Mouse (Mus musculus): Measurements from ENCODE around the gene Olfr1477. TPM values are rescaled to one million over a fixed set of nuclear protein-coding genes. Genes with fewer than 3 reads are reported as not detected.
"Not testable (repeated sequence)": the region's sequence is repeated elsewhere in the genome, so short reads cannot be mapped to it uniquely, and the experiment has no call there.

The Olfr1477 gene
- polyA plus RNA-seq (2016; fragmentation: Nextera tagmentation; extraction: Ambion mirVana): not detected in 2 replicates

DNA sequence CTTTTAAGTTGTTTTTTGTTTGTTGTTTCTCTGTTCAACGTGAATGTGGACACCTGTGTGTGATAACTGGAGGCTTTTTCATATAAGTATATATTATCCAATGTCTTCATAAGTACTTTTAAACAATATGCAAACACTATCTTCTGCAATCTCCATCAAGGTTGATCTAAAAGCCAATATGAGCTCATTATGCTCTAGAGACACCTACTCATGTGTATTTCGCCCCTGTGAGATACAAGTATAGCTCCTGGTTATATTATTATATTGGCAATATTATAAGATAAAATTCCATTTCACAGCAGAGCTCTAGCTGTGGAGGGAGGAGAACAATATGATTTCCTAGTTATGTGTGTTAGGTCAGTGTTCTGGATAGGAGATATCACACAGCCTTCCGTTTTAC lies at the start of gene Olfr1477:
Gene Olfr1477, plus strand, starts transcription at position 301 of the 400 bp plus-strand sequence.
- no peaks in the 10 kb centered on the region for H3K4me1 ChIP-seq (replicated peaks)
- H3K36me3 ChIP-seq: no peaks in the 10 kb centered on the region
- H3K4me3 ChIP-seq: no peak within 1 kb of the TSS
- H3K9ac ChIP-seq: no peak within 1 kb of the TSS
- no peaks in the 10 kb centered on the region for H3K27me3 ChIP-seq (replicated peaks)
- H3K9me3 ChIP-seq (replicated peaks): peaks cover 16% of the 10 kb centered on the region
- 68% methylated on average over 3 of the region's 3 CpGs for WGBS
- no peak within 1 kb of the TSS for H3K4me2 ChIP-seq
- no peak for ATAC-seq (ENCODE audit: insufficient number of reproducible peaks, low FRiP score)
- H3K27ac ChIP-seq (ENCODE audit: poor library complexity, severe bottlenecking): no peak within 1 kb of the TSS

DNA sequence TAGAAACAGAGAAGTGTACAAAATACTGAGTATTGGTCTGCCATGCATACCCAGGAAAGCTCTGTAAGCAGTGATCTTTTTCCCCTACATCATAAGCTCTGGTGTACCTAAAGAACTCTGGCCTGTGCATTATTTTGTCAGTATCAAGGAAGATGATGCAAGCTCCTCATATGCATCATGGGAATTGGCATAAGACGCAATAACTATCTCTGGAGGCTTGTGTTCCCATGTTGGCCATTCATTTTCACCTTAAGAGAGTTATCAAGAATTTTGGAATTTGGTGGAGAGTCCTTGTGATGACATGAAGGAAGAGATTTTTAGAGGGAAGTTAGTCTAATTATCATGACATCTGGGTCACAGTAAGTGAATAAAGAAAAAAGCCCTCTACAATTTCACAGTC lies 44.4 kb upstream of the Olfr1477 start, which contains the start of gene Olfr1472:
Gene Olfr1472, minus strand, starts transcription at position 101 of the 400 bp plus-strand sequence.
- WGBS: 65% methylated on average over 1 of the region's 1 CpGs
- H3K4me3 ChIP-seq: no peak within 1 kb of the TSS

DNA sequence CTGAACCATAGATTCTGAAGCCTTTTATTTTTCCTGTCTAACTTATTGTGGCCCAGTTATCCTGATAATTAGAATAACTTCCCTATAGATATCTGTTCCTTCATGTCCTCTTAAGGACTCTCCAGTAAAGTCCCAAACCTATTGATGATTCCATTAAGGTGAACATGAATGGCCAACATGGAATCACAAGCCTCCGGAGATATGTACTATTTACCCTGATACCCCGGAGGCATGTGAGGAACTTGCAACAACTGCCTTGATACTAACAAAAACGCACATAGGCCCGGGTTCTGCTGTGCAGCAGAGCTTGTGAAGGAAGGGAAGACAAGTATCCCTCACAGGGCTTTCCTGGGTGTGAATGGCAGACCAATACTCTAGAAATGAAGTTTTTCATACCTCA lies 31.1 kb upstream of the Olfr1477 start, which contains the start of gene Olfr1474:
Gene Olfr1474, plus strand, starts transcription at position 301 of the 400 bp plus-strand sequence.
- H3K27ac ChIP-seq (ENCODE audit: poor library complexity, severe bottlenecking); H3K27me3 ChIP-seq (replicated peaks); H3K9ac ChIP-seq; H3K4me1 ChIP-seq (replicated peaks); H3K36me3 ChIP-seq; H3K4me2 ChIP-seq; H3K4me3 ChIP-seq; ATAC-seq (ENCODE audit: insufficient number of reproducible peaks, low FRiP score); H3K9me3 ChIP-seq (replicated peaks): not testable (repeated sequence)
- 67% methylated on average over 4 of the region's 4 CpGs for WGBS

More for the DNA sequence above, 44.4 kb upstream of the Olfr1477 start, which contains the start of gene Olfr1472:
- Histone ChIP-seq H3K4me2 (no peak within 1 kb of the TSS), H3K27ac (ENCODE audit: poor library complexity, severe bottlenecking) (no peak within 1 kb of the TSS), H3K4me1 (replicated peaks) (no peaks in the 10 kb centered on the region), H3K9ac (no peak within 1 kb of the TSS), H3K36me3 (no peaks in the 10 kb centered on the region), H3K27me3 (replicated peaks) (no peaks in the 10 kb centered on the region), H3K9me3 (replicated peaks) (peaks cover 22% of the 10 kb centered on the region; the same call in 1 of the 2 replicates)
- ATAC-seq (ENCODE audit: insufficient number of reproducible peaks, low FRiP score): no peak

DNA sequence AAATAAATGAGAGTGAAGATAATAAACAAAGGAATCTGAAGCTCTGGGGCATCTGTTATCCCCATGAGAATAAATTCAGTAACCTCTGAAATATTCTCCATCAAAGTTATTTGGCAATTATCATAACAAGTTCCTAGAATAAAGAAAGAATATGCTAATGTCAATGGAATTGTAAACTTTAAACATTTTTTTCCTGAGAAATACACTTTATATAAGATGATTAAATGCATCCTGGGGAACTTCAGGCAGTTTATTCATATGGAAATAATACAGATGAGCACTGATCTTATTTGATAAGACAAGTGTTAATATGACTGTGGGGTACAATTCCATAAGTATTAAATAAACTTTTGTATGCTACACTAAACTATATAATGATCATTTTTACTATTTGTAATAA lies 20.2 kb upstream of the Olfr1477 start, which contains the start of gene Olfr1475:
Gene Olfr1475, minus strand, starts transcription at position 101 of the 400 bp plus-strand sequence.
- Histone ChIP-seq H3K4me2 (no peak within 1 kb of the TSS), H3K36me3 (no peaks in the 10 kb centered on the region), H3K27ac (ENCODE audit: poor library complexity, severe bottlenecking) (no peak within 1 kb of the TSS), H3K9ac (no peak within 1 kb of the TSS), H3K4me1 (replicated peaks) (no peaks in the 10 kb centered on the region), H3K27me3 (replicated peaks) (no peaks in the 10 kb centered on the region), H3K9me3 (replicated peaks) (no peaks in the 10 kb centered on the region), H3K4me3 (no peak within 1 kb of the TSS)
- no peak for ATAC-seq (ENCODE audit: insufficient number of reproducible peaks, low FRiP score)

GRCm38 (mm10) chr19:13527613-13528012 lies 27.3 kb downstream of the Olfr1477 start, which contains the start of gene Olfr1480:
Olfr1480 (plus strand) TSS chr19:13527913.
- ATAC-seq (ENCODE audit: insufficient number of reproducible peaks, low FRiP score): no peak
- no peaks in the 10 kb centered on the region for H3K36me3 ChIP-seq
- H3K4me2 ChIP-seq: no peak within 1 kb of the TSS
- 66% methylated on average over 2 of the region's 2 CpGs for WGBS
- H3K9ac ChIP-seq: no peak within 1 kb of the TSS
- H3K9me3 ChIP-seq (replicated peaks): peaks cover 14% of the 10 kb centered on the region
- H3K27me3 ChIP-seq (replicated peaks): no peaks in the 10 kb centered on the region
- no peak within 1 kb of the TSS for H3K4me3 ChIP-seq
- no peak within 1 kb of the TSS for H3K27ac ChIP-seq (ENCODE audit: poor library complexity, severe bottlenecking)
- no peaks in the 10 kb centered on the region for H3K4me1 ChIP-seq (replicated peaks)

Other genes with a start within 250 kb of the Olfr1477 start
- gene Olfr1465, start 185.0 kb upstream of the Olfr1477 start, polyA plus RNA-seq (2016; fragmentation: Nextera tagmentation; extraction: Ambion mirVana): not detected in 2 replicates
- not detected in 2 replicates for gene Olfr1466, start 161.7 kb upstream of the Olfr1477 start, polyA plus RNA-seq (2016; fragmentation: Nextera tagmentation; extraction: Ambion mirVana)
- not detected in 2 replicates for gene Olfr1467, start 138.3 kb upstream of the Olfr1477 start, polyA plus RNA-seq (2016; fragmentation: Nextera tagmentation; extraction: Ambion mirVana)
- not detected in 2 replicates for gene Olfr1469, start 92.7 kb upstream of the Olfr1477 start, polyA plus RNA-seq (2016; fragmentation: Nextera tagmentation; extraction: Ambion mirVana)
- gene Olfr1471, start 57.1 kb upstream of the Olfr1477 start, polyA plus RNA-seq (2016; fragmentation: Nextera tagmentation; extraction: Ambion mirVana): not detected in 2 replicates
- gene Olfr1472, start 44.5 kb upstream of the Olfr1477 start, polyA plus RNA-seq (2016; fragmentation: Nextera tagmentation; extraction: Ambion mirVana): not detected in 2 replicates
- not detected in 2 replicates for gene Olfr1474, start 31.0 kb upstream of the Olfr1477 start, polyA plus RNA-seq (2016; fragmentation: Nextera tagmentation; extraction: Ambion mirVana)
- gene Olfr1475, start 20.4 kb upstream of the Olfr1477 start, polyA plus RNA-seq (2016; fragmentation: Nextera tagmentation; extraction: Ambion mirVana): not detected in 2 replicates
- not detected in 2 replicates for gene Olfr1480, start 27.4 kb downstream of the Olfr1477 start, polyA plus RNA-seq (2016; fragmentation: Nextera tagmentation; extraction: Ambion mirVana)
- not detected in 2 replicates for gene Olfr1484, start 83.0 kb downstream of the Olfr1477 start, polyA plus RNA-seq (2016; fragmentation: Nextera tagmentation; extraction: Ambion mirVana)
- not detected in 2 replicates for gene Olfr1487, start 116.8 kb downstream of the Olfr1477 start, polyA plus RNA-seq (2016; fragmentation: Nextera tagmentation; extraction: Ambion mirVana)
- gene Olfr1489, start 131.1 kb downstream of the Olfr1477 start, polyA plus RNA-seq (2016; fragmentation: Nextera tagmentation; extraction: Ambion mirVana): not detected in 2 replicates
- not detected in 2 replicates for gene Olfr1490, start 150.5 kb downstream of the Olfr1477 start, polyA plus RNA-seq (2016; fragmentation: Nextera tagmentation; extraction: Ambion mirVana)
- gene Olfr1491, start 196.7 kb downstream of the Olfr1477 start, polyA plus RNA-seq (2016; fragmentation: Nextera tagmentation; extraction: Ambion mirVana): not detected in 2 replicates
- not detected in 2 replicates for gene Olfr1493-ps1, start 222.7 kb downstream of the Olfr1477 start, polyA plus RNA-seq (2016; fragmentation: Nextera tagmentation; extraction: Ambion mirVana)
- not detected in 2 replicates for gene Olfr1494, start 239.2 kb downstream of the Olfr1477 start, polyA plus RNA-seq (2016; fragmentation: Nextera tagmentation; extraction: Ambion mirVana)

All from heart, embryonic 12.5 days (tissue).